Mouse (Mus musculus): Measurements from ENCODE around the gene Cmtm8. TPM values are rescaled to one million over a fixed set of nuclear protein-coding genes. Genes with fewer than 3 reads are reported as not detected.

Gene Cmtm8
- polyA plus RNA-seq, 1 experiment from 2014 or later, result 7.9 TPM

- peak overlapping the region; percentile 41; the same call in 1 of the 2 replicates for H3K27ac ChIP-seq (replicated peaks)
- peaks cover 16% of the 10 kb centered on the region for H3K4me1 ChIP-seq
- H3K4me3 ChIP-seq, result no peak overlapping the region
- H3K4me2 ChIP-seq (replicated peaks), result no peak overlapping the region
- H3K9me3 ChIP-seq, result no peaks in the 10 kb centered on the region
- H3K9ac ChIP-seq (replicated peaks), result no peak overlapping the region
- WGBS, result 23% methylated on average over 13 of the region's 13 CpGs
- no peaks in the 10 kb centered on the region for H3K36me3 ChIP-seq
- ATAC-seq (replicated peaks), result peak; percentile 84
- no peaks in the 10 kb centered on the region for H3K27me3 ChIP-seq
Measured at GRCm38 (mm10) chr9:114767030-114767429, 76.9 kb downstream of the Cmtm8 start.

- no peak for ATAC-seq (replicated peaks)
- no peak overlapping the region for H3K9ac ChIP-seq (replicated peaks)
- H3K27ac ChIP-seq (replicated peaks), result no peak overlapping the region
- H3K27me3 ChIP-seq, result no peaks in the 10 kb centered on the region
- H3K4me3 ChIP-seq, result no peak overlapping the region
- WGBS, result 57% methylated on average over 13 of the region's 13 CpGs
- no peaks in the 10 kb centered on the region for H3K9me3 ChIP-seq
- no peaks in the 10 kb centered on the region for H3K36me3 ChIP-seq
- H3K4me1 ChIP-seq, result peaks cover 16% of the 10 kb centered on the region
- no peak overlapping the region for H3K4me2 ChIP-seq (replicated peaks)
Measured at GRCm38 (mm10) chr9:114763341-114763740, 80.6 kb downstream of the Cmtm8 start.

DNA sequence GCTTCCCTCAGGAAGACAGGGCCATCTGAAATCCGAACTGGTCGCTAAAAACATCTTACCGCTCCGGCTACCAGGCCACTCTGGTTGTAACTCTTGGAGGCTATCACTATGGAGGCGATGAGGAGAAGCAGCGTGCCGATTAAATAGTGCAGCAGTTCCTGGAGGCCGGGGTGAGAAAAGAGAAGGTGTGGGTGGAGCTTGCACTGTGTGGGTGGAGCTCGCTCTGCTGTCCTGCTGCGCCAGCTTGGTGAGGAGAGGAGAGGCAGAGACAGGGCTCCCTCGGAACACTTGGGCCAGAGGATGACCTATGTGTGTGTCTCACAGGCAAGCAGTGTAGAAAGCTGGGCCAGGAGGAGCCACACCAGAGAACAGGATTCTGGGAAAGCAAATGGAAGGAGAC lies 82.1 kb downstream of the Cmtm8 start:
- Histone ChIP-seq H3K4me2 (replicated peaks) (no peak overlapping the region), H3K9me3 (no peaks in the 10 kb centered on the region), H3K27ac (replicated peaks) (no peak overlapping the region), H3K4me1 (peaks cover 4% of the 10 kb centered on the region), H3K36me3 (no peaks in the 10 kb centered on the region), H3K4me3 (no peak overlapping the region), H3K27me3 (no peaks in the 10 kb centered on the region), H3K9ac (replicated peaks) (no peak overlapping the region)
- WGBS, result 77% methylated on average over 11 of the region's 11 CpGs
- no peak for ATAC-seq (replicated peaks)

- no peaks in the 10 kb centered on the region for H3K9me3 ChIP-seq
- H3K27me3 ChIP-seq, result no peaks in the 10 kb centered on the region
- no peaks in the 10 kb centered on the region for H3K36me3 ChIP-seq
- ATAC-seq (replicated peaks), result no peak
- H3K4me1 ChIP-seq, result no peaks in the 10 kb centered on the region
- H3K27ac ChIP-seq (replicated peaks), result no peak overlapping the region
- no peak overlapping the region for H3K4me2 ChIP-seq (replicated peaks)
- no peak overlapping the region for H3K4me3 ChIP-seq
- 81% methylated on average over 5 of the region's 5 CpGs for WGBS
- no peak overlapping the region for H3K9ac ChIP-seq (replicated peaks)
Measured at GRCm38 (mm10) chr9:114760353-114760752, 83.6 kb downstream of the Cmtm8 start.

- WGBS, result 32% methylated on average over 4 of the region's 4 CpGs
- Histone ChIP-seq H3K4me1 (no peaks in the 10 kb centered on the region), H3K36me3 (no peaks in the 10 kb centered on the region), H3K9ac (replicated peaks) (no peak overlapping the region), H3K4me2 (replicated peaks) (no peak overlapping the region), H3K27me3 (no peaks in the 10 kb centered on the region), H3K27ac (replicated peaks) (no peak overlapping the region), H3K9me3 (no peaks in the 10 kb centered on the region), H3K4me3 (no peak overlapping the region)
- no peak for ATAC-seq (replicated peaks)
Measured at GRCm38 (mm10) chr9:114759886-114760285, 84.1 kb downstream of the Cmtm8 start.

DNA sequence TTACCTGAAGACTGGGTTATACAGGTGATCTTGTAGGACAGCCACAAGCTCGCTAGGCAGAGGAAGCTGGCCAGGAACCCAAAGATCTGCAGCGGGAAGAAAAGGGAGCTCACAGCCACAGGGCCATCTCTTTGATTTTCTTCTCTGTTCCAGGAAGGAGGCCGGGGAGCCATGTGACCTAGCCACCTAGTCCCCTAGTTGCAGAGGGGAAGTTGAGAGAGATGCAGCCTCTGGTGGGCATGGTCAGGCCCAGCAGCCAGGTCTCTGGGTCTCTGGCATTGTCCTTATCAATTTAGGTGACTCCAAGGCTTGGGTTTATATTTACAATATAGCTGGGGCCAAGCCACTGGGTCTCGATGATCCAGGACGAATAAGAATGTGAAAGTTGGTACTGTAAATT lies 85.2 kb downstream of the Cmtm8 start:
- no peak overlapping the region for H3K9ac ChIP-seq (replicated peaks)
- WGBS, result 97% methylated on average over 5 of the region's 5 CpGs
- H3K27me3 ChIP-seq, result no peaks in the 10 kb centered on the region
- no peak overlapping the region for H3K27ac ChIP-seq (replicated peaks)
- no peak overlapping the region for H3K4me2 ChIP-seq (replicated peaks)
- no peak overlapping the region for H3K4me3 ChIP-seq
- no peak for ATAC-seq (replicated peaks)
- no peaks in the 10 kb centered on the region for H3K4me1 ChIP-seq
- H3K36me3 ChIP-seq, result no peaks in the 10 kb centered on the region
- H3K9me3 ChIP-seq, result no peaks in the 10 kb centered on the region

GRCm38 (mm10) chr9:114758272-114758671 lies 85.7 kb downstream of the Cmtm8 start:
- Histone ChIP-seq H3K36me3 (no peaks in the 10 kb centered on the region), H3K9me3 (no peaks in the 10 kb centered on the region), H3K4me3 (no peak overlapping the region), H3K4me1 (no peaks in the 10 kb centered on the region; the same call in 1 of the 2 replicates), H3K27me3 (no peaks in the 10 kb centered on the region), H3K9ac (replicated peaks) (no peak overlapping the region), H3K27ac (replicated peaks) (no peak overlapping the region), H3K4me2 (replicated peaks) (no peak overlapping the region)
- WGBS, result 85% methylated on average over 7 of the region's 7 CpGs
- ATAC-seq (replicated peaks), result no peak

DNA sequence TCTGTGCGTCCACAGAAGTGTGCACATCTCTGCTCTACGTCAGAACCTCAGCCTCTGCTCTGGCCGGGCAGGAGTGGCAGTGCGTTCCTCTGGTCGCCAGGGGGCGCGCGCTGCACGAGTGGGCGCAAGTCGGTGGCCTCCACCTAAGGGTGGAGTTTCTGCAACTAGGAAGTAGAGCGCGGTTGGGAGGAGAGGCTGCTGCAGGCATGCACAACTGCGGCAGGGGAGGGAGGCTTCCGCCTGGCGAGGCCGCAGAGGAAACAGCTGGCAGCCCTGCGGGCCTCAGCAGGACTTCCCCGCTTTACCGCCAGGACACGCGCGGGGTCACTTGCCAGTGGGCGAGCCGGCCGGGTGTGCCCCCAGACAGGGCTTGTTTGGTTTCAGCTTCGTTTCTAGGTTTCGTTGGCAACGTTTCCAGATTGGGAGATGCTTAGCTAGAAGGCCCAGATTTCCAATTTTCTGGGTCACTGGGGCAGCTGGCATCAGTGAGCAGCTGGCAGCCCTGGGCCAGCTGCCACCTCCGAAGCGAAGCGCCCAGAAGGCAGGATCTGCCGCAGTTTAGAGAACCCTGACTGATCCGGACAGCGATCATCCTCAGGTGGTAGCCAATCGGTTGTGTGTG lies 91.0 kb downstream of the Cmtm8 start:
- 3% methylated on average over 36 of the region's 36 CpGs for WGBS
- peak; percentile 88 for ATAC-seq (replicated peaks)

GRCm38 (mm10) chr9:114752311-114752710 lies 91.6 kb downstream of the Cmtm8 start:
- Histone ChIP-seq H3K4me2 (replicated peaks) (peak overlapping the region; percentile 83), H3K36me3 (peaks cover 7% of the 10 kb centered on the region; the same call in 1 of the 2 replicates), H3K27ac (replicated peaks) (no peak overlapping the region), H3K9me3 (no peaks in the 10 kb centered on the region), H3K27me3 (no peaks in the 10 kb centered on the region), H3K4me1 (peaks cover 11% of the 10 kb centered on the region), H3K9ac (replicated peaks) (0 out of 2 replicates have a peak overlapping the region, but pooled peaks have one; percentile 52), H3K4me3 (peak overlapping the region; percentile 53; the same call in 1 of the 2 replicates)
- ATAC-seq (replicated peaks), result peak; percentile 18; the same call in 1 of the 2 replicates
- WGBS, result 75% methylated on average over 9 of the region's 9 CpGs

More for the DNA sequence above, 91.0 kb downstream of the Cmtm8 start:
- peak overlapping the region; percentile 53 for H3K4me3 ChIP-seq
- peak overlapping the region; percentile 83 for H3K4me2 ChIP-seq (replicated peaks)
- H3K9me3 ChIP-seq, result no peaks in the 10 kb centered on the region
- peak overlapping the region; percentile 52 for H3K9ac ChIP-seq (replicated peaks)
- no peaks in the 10 kb centered on the region for H3K27me3 ChIP-seq
- peaks cover 4% of the 10 kb centered on the region; the same call in 1 of the 2 replicates for H3K36me3 ChIP-seq
- peaks cover 11% of the 10 kb centered on the region for H3K4me1 ChIP-seq
- peak overlapping the region; percentile 71 for H3K27ac ChIP-seq (replicated peaks)

DNA sequence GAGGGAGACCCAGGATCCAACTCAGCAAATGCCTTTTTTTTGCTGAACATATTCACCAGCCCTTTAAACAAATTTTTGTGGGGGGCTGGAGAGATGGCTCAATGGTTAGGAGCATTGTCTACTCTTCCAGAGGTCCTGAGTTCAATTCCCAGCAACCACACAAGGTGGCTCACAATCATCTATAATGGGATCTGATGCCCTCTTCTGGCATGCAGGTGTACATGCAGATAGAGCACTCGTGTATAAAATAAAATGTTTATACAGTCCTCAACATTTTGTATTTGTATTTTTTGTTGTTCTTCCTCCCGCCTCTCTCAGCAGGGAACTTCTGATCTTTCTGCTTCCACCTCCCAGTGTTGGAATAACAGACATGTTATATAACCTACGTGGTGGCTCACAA lies 92.4 kb downstream of the Cmtm8 start:
- Histone ChIP-seq H3K36me3 (peaks cover 9% of the 10 kb centered on the region; the same call in 1 of the 2 replicates), H3K27ac (replicated peaks) (no peak overlapping the region), H3K4me2 (replicated peaks) (no peak overlapping the region), H3K4me1 (peaks cover 11% of the 10 kb centered on the region), H3K9me3 (no peaks in the 10 kb centered on the region), H3K27me3 (no peaks in the 10 kb centered on the region), H3K4me3 (no peak overlapping the region), H3K9ac (replicated peaks) (no peak overlapping the region)
- WGBS, result 82% methylated on average over 3 of the region's 3 CpGs
- ATAC-seq (replicated peaks), result no peak

GRCm38 (mm10) chr9:114747466-114747865 lies 96.5 kb downstream of the Cmtm8 start:
- H3K9ac ChIP-seq (replicated peaks), result no peak overlapping the region
- peaks cover 13% of the 10 kb centered on the region; the same call in 1 of the 2 replicates for H3K36me3 ChIP-seq
- no peak for ATAC-seq (replicated peaks)
- H3K4me3 ChIP-seq, result no peak overlapping the region
- WGBS, result 90% methylated on average over 12 of the region's 12 CpGs
- no peaks in the 10 kb centered on the region for H3K9me3 ChIP-seq
- H3K4me1 ChIP-seq, result peaks cover 3% of the 10 kb centered on the region
- H3K4me2 ChIP-seq (replicated peaks), result no peak overlapping the region
- no peaks in the 10 kb centered on the region for H3K27me3 ChIP-seq
- H3K27ac ChIP-seq (replicated peaks), result no peak overlapping the region

GRCm38 (mm10) chr9:114747012-114747411 lies 96.9 kb downstream of the Cmtm8 start:
- Histone ChIP-seq H3K4me2 (replicated peaks) (no peak overlapping the region), H3K4me1 (no peaks in the 10 kb centered on the region), H3K27ac (replicated peaks) (no peak overlapping the region), H3K4me3 (no peak overlapping the region), H3K9ac (replicated peaks) (no peak overlapping the region), H3K36me3 (peaks cover 13% of the 10 kb centered on the region; the same call in 1 of the 2 replicates), H3K27me3 (no peaks in the 10 kb centered on the region), H3K9me3 (no peaks in the 10 kb centered on the region)
- WGBS, result 91% methylated on average over 10 of the region's 10 CpGs
- ATAC-seq (replicated peaks), result no peak

GRCm38 (mm10) chr9:114745654-114746053 lies 98.3 kb downstream of the Cmtm8 start:
- H3K9me3 ChIP-seq, result no peaks in the 10 kb centered on the region
- H3K27me3 ChIP-seq, result no peaks in the 10 kb centered on the region
- no peak for ATAC-seq (replicated peaks)
- H3K4me2 ChIP-seq (replicated peaks), result no peak overlapping the region
- H3K4me1 ChIP-seq, result no peaks in the 10 kb centered on the region
- no peak overlapping the region for H3K4me3 ChIP-seq
- no peak overlapping the region for H3K27ac ChIP-seq (replicated peaks)
- peaks cover 13% of the 10 kb centered on the region; the same call in 1 of the 2 replicates for H3K36me3 ChIP-seq
- 91% methylated on average over 4 of the region's 4 CpGs for WGBS
- H3K9ac ChIP-seq (replicated peaks), result no peak overlapping the region

Data from forebrain, embryonic 15.5 days (tissue).